ENCODE assay signal across 26 mouse cellular contexts in the genomic region with DNA sequence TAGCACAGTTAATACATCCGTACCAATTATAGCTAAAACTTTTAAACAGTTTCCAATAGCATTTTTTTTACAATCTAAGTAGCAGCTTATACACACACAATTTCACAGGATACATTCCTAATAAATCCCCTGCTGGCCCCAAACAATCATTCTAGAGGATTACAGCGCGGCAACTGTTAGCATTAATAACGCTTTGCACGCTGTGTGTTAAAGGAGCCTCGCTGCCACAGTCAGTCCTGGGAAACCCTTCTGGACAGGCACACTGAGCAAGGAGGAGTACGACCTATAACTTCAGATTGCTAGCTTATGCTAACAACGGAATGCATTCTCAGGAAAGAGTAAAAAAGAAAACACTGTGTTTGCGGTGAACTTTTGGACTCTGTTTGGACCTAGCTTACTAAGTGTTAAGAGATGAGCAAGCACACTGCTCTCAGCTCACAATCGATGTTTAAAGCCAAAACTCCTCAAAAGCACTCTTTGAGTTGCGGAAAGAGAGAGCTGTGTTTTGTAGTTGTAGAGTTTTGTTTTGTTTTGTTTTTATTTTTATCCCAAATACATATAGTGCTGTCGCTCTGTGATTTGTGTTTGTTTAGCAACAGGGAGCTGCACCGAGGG. TPM values are rescaled to one million over a fixed set of nuclear protein-coding genes. Genes with fewer than 3 reads are reported as not detected.
DNase-seq lines count a peak whose midpoint lies in the region; ATAC-seq and TF ChIP-seq lines count a peak whose summit lies in the region.
"Had no signal": no experiment of that assay in that cellular context is flagged by ENCODE, and none has a peak within 500 bp of the region (broad histone marks: within the 10 kb centered on the region; RNA-seq: fewer than 3 reads in every experiment).

No protein-coding gene starts in this region.

- TF ChIP-seq CTCF in liver, adult 2 months (IDR thresholded peaks at IDR 0.05; ENCODE audit: low read depth, low read length) = no peak

- WGBS in intestine, embryonic 14.5 days = 56% methylated on average over 13 of the region's 13 CpGs
- 50% methylated on average over 13 of the region's 13 CpGs for WGBS in intestine, embryonic 16.5 days
- WGBS in liver, adult 2 months = 25% methylated on average over 13 of the region's 13 CpGs
- 85% methylated on average over 13 of the region's 13 CpGs for whole genome bisulfite sequencing in liver, embryonic 11.5 days
- 43% methylated on average over 13 of the region's 13 CpGs for WGBS in midbrain, embryonic 14.5 days
- 33% methylated on average over 13 of the region's 13 CpGs for WGBS in midbrain, embryonic 16.5 days

- no peak overlapping the region for H3K27ac ChIP-seq in intestine, embryonic 14.5 days (ENCODE audit: low read depth)
- H3K27ac ChIP-seq in intestine, embryonic 16.5 days (ENCODE audit: low read length) = no peak overlapping the region
- peak overlapping the region; percentile 79 for H3K27ac ChIP-seq in liver, adult 2 months (replicated peaks; ENCODE audit: insufficient read depth, low read depth, low read length)
- no peak overlapping the region for H3K27ac ChIP-seq in liver, embryonic 11.5 days (ENCODE audit: low read depth, low read length)
- H3K27ac ChIP-seq in midbrain, embryonic 14.5 days (replicated peaks; ENCODE audit: low read depth, low read length) = no peak overlapping the region
- no peak overlapping the region for H3K27ac ChIP-seq in midbrain, embryonic 16.5 days (ENCODE audit: low read length)
- H3K27ac ChIP-seq: embryonic facial prominence, embryonic 15.5 days; hindbrain, embryonic 10.5 days; neural tube, embryonic 15.5 days had no signal

- no peaks in the 10 kb centered on the region for H3K9me3 ChIP-seq in intestine, embryonic 14.5 days (ENCODE audit: control insufficient read depth, low read length)
- no peaks in the 10 kb centered on the region for H3K9me3 ChIP-seq in intestine, embryonic 16.5 days (ENCODE audit: control insufficient read depth, low read length)
- H3K9me3 ChIP-seq in liver, embryonic 11.5 days (ENCODE audit: control insufficient read depth, low read length) = no peaks in the 10 kb centered on the region
- H3K9me3 ChIP-seq in midbrain, embryonic 14.5 days (ENCODE audit: control insufficient read depth, low read length) = no peaks in the 10 kb centered on the region
- no peaks in the 10 kb centered on the region for H3K9me3 ChIP-seq in midbrain, embryonic 16.5 days (replicated peaks; ENCODE audit: control insufficient read depth, low read length, poor library complexity, severe bottlenecking)
- H3K9me3 ChIP-seq: embryonic facial prominence, embryonic 15.5 days; heart, embryonic 12.5 days; hindbrain, embryonic 10.5 days; neural tube, embryonic 15.5 days had no signal

- H3K27me3 ChIP-seq in intestine, embryonic 14.5 days (replicated peaks; ENCODE audit: control insufficient read depth, insufficient read depth, low read length) = no peaks in the 10 kb centered on the region
- no peaks in the 10 kb centered on the region for H3K27me3 ChIP-seq in intestine, embryonic 16.5 days (replicated peaks; ENCODE audit: control insufficient read depth, insufficient read depth, low read length)
- H3K27me3 ChIP-seq in liver, adult 2 months (ENCODE audit: control insufficient read depth, insufficient read depth, low read length) = no peaks in the 10 kb centered on the region
- no peaks in the 10 kb centered on the region for H3K27me3 ChIP-seq in liver, embryonic 11.5 days (replicated peaks; ENCODE audit: control insufficient read depth, insufficient read depth, low read length)
- no peaks in the 10 kb centered on the region for H3K27me3 ChIP-seq in midbrain, embryonic 14.5 days (ENCODE audit: control insufficient read depth, insufficient read depth, low read length)
- H3K27me3 ChIP-seq in midbrain, embryonic 16.5 days (ENCODE audit: control insufficient read depth, insufficient read depth, low read depth, low read length) = no peaks in the 10 kb centered on the region
- H3K27me3 ChIP-seq: embryonic facial prominence, embryonic 15.5 days; heart, embryonic 12.5 days; neural tube, embryonic 15.5 days had no signal

- no peak overlapping the region for H3K9ac ChIP-seq in intestine, embryonic 14.5 days (ENCODE audit: low read length)
- no peak overlapping the region for H3K9ac ChIP-seq in intestine, embryonic 16.5 days (ENCODE audit: low read depth, low read length)
- H3K9ac ChIP-seq in liver, adult 2 months (ENCODE audit: low read depth, low read length) = peak overlapping the region; percentile 70
- H3K9ac ChIP-seq in liver, embryonic 11.5 days (ENCODE audit: low read depth, low read length) = no peak overlapping the region
- no peak overlapping the region for H3K9ac ChIP-seq in midbrain, embryonic 14.5 days (replicated peaks; ENCODE audit: low read length)
- no peak overlapping the region for H3K9ac ChIP-seq in midbrain, embryonic 16.5 days (ENCODE audit: low read depth, low read length)
- H3K9ac ChIP-seq: embryonic facial prominence, embryonic 15.5 days; heart, embryonic 12.5 days; neural tube, embryonic 15.5 days had no signal

- H3K4me2 ChIP-seq in intestine, embryonic 14.5 days (ENCODE audit: low read length) = no peak overlapping the region
- H3K4me2 ChIP-seq in intestine, embryonic 16.5 days (ENCODE audit: low read depth, low read length) = no peak overlapping the region; the same call in 1 of the 2 replicates
- H3K4me2 ChIP-seq in liver, embryonic 11.5 days = no peak overlapping the region
- H3K4me2 ChIP-seq in midbrain, embryonic 14.5 days (ENCODE audit: low read length) = no peak overlapping the region
- H3K4me2 ChIP-seq in midbrain, embryonic 16.5 days (ENCODE audit: low read length) = peak overlapping the region; percentile 15; the same call in 1 of the 2 replicates
- H3K4me2 ChIP-seq: embryonic facial prominence, embryonic 15.5 days; heart, embryonic 12.5 days; neural tube, embryonic 15.5 days had no signal

- DNase-seq in intestine, embryonic 14.5 days (ENCODE audit: low spot score) = peak; percentile 36
- DNase-seq in liver, adult 2 months (ENCODE audit: extremely low read depth, low read depth, low spot score) = peak; percentile 86
- DNase-seq in liver, embryonic 11.5 days (ENCODE audit: low spot score) = no peak
- DNase-seq in midbrain, embryonic 14.5 days = peak; percentile 48
- DNase-seq in cerebellum, postnatal 4 days (ENCODE audit: low spot score in 2 of 2) = no peak
- DNase-seq in right cerebral cortex, postnatal 4 days = no peak
- DNase-seq: adrenal gland, adult 8-10 months; cerebellum, adult 18-20 months; cerebellum, postnatal 25 days; embryo, embryonic 11 days; heart, postnatal 10 days; layer of hippocampus, postnatal 36 days; lung, postnatal 10 days; right cerebral cortex, postnatal 14 days; spleen, adult 18-20 months; thymus, postnatal 14 days had no signal

- peaks cover 31% of the 10 kb centered on the region for H3K4me1 ChIP-seq in intestine, embryonic 14.5 days (replicated peaks; ENCODE audit: control insufficient read depth, insufficient read depth, low read length)
- peaks cover 20% of the 10 kb centered on the region for H3K4me1 ChIP-seq in intestine, embryonic 16.5 days (ENCODE audit: control insufficient read depth, insufficient read depth, low read length)
- peaks cover 27% of the 10 kb centered on the region for H3K4me1 ChIP-seq in liver, adult 2 months (ENCODE audit: control insufficient read depth, insufficient read depth, low read length)
- H3K4me1 ChIP-seq in liver, embryonic 11.5 days (replicated peaks; ENCODE audit: control insufficient read depth, insufficient read depth, low read length) = peaks cover 13% of the 10 kb centered on the region
- H3K4me1 ChIP-seq in midbrain, embryonic 14.5 days (ENCODE audit: control insufficient read depth, insufficient read depth, low read length) = peaks cover 21% of the 10 kb centered on the region
- H3K4me1 ChIP-seq in midbrain, embryonic 16.5 days (ENCODE audit: control insufficient read depth, insufficient read depth, low read length) = peaks cover 18% of the 10 kb centered on the region

- H3K36me3 ChIP-seq in intestine, embryonic 14.5 days (ENCODE audit: control insufficient read depth, insufficient read depth, low read length) = no peaks in the 10 kb centered on the region
- no peaks in the 10 kb centered on the region for H3K36me3 ChIP-seq in intestine, embryonic 16.5 days (ENCODE audit: control insufficient read depth, insufficient read depth, low read length)
- no peaks in the 10 kb centered on the region for H3K36me3 ChIP-seq in liver, adult 2 months (ENCODE audit: control insufficient read depth, insufficient read depth, low read length)
- H3K36me3 ChIP-seq in liver, embryonic 11.5 days (ENCODE audit: control insufficient read depth, insufficient read depth, low read length) = no peaks in the 10 kb centered on the region
- H3K36me3 ChIP-seq in midbrain, embryonic 14.5 days (ENCODE audit: control insufficient read depth, insufficient read depth, low read length) = no peaks in the 10 kb centered on the region
- no peaks in the 10 kb centered on the region for H3K36me3 ChIP-seq in midbrain, embryonic 16.5 days (ENCODE audit: control insufficient read depth, insufficient read depth, low read length)
- H3K36me3 ChIP-seq: embryonic facial prominence, embryonic 15.5 days; neural tube, embryonic 15.5 days had no signal

- no peak for TF ChIP-seq POLR2A in liver, adult 2 months (IDR thresholded peaks at IDR 0.05; ENCODE audit: extremely low read depth, insufficient read depth, low read length)

- H3K4me3 ChIP-seq in intestine, embryonic 14.5 days (ENCODE audit: low read depth, low read length) = no peak overlapping the region
- no peak overlapping the region for H3K4me3 ChIP-seq in intestine, embryonic 16.5 days (ENCODE audit: low read length)
- peak overlapping the region; percentile 31 for H3K4me3 ChIP-seq in liver, adult 2 months (ENCODE audit: insufficient read depth, low read depth, low read length)
- H3K4me3 ChIP-seq in liver, embryonic 11.5 days (ENCODE audit: low read depth, low read length) = no peak overlapping the region
- H3K4me3 ChIP-seq in midbrain, embryonic 14.5 days (replicated peaks; ENCODE audit: low read depth, low read length) = no peak overlapping the region
- H3K4me3 ChIP-seq in midbrain, embryonic 16.5 days (ENCODE audit: low read depth, low read length) = no peak overlapping the region
- H3K4me3 ChIP-seq: embryonic facial prominence, embryonic 15.5 days; heart, embryonic 12.5 days; hindbrain, embryonic 10.5 days; neural tube, embryonic 15.5 days had no signal

- ATAC-seq in intestine, embryonic 14.5 days (replicated peaks; ENCODE audit: low FRiP score, low TSS enrichment, low read depth) = no peak
- no peak for ATAC-seq in intestine, embryonic 16.5 days
- no peak for ATAC-seq in liver, embryonic 11.5 days (replicated peaks; ENCODE audit: low FRiP score)
- ATAC-seq in midbrain, embryonic 14.5 days (ENCODE audit: low FRiP score, low TSS enrichment) = no peak
- no peak for ATAC-seq in midbrain, embryonic 16.5 days
- ATAC-seq: activated CD4-positive, CD25-positive, alpha-beta regulatory T cell, adult 4 months; forebrain, embryonic 14.5 days; inflammation-experienced regulatory T-cells, adult 6 months had no signal

- peaks cover 57% of the 10 kb centered on the region for H3K79me2 ChIP-seq in liver, adult 2 months (ENCODE audit: control insufficient read depth, insufficient read depth, low read length)

RNA-seq across cellular contexts. Expression of a gene that starts 25.3 kb away (rescaled TPM):
- 63.6 and 64.6 TPM in 2 replicates for polyA plus RNA-seq in intestine, embryonic 14.5 days (2014; fragmentation: Nextera tagmentation; extraction: Ambion mirVana)
- polyA plus RNA-seq in intestine, embryonic 16.5 days (2015; fragmentation: Nextera tagmentation; extraction: Ambion mirVana) = 24.4 and 26.8 TPM in 2 replicates
- 27.9 and 34.6 TPM in 2 replicates for total RNA-seq in liver, adult 2 months (2014; rRNA removed)
- polyA plus RNA-seq in liver, adult 2 months (2012; rRNA removed) = 22.8 and 26.2 TPM in 2 replicates
- polyA plus RNA-seq in liver, embryonic 11.5 days (2014; fragmentation: Nextera tagmentation; extraction: Ambion mirVana) = 27.4 and 27.7 TPM in 2 replicates
- polyA plus RNA-seq in midbrain, embryonic 14.5 days (2014; fragmentation: Nextera tagmentation; extraction: Ambion mirVana) = 142 and 160 TPM in 2 replicates
- 117 and 119 TPM in 2 replicates for polyA plus RNA-seq in midbrain, embryonic 16.5 days (2015; fragmentation: Nextera tagmentation; extraction: Ambion mirVana)
- total RNA-seq: MEL had no signal

Comparison
In these comparisons a context has a peak if more than half of its experiments do, and no peak if none do; other contexts are left out.
1. DNase-seq: peak in intestine, embryonic 14.5 days (single experiment), liver, adult 2 months (single experiment) and midbrain, embryonic 14.5 days (single experiment); none in liver, embryonic 11.5 days (single experiment), cerebellum, postnatal 4 days (0 of 2) and right cerebral cortex, postnatal 4 days (single experiment).